Mouse (Mus musculus) embryonic facial prominence, embryonic 10.5 days (tissue): Measurements from ENCODE around the gene Mtx1. TPM values are rescaled to one million over a fixed set of nuclear protein-coding genes. Genes with fewer than 3 reads are reported as not detected.

Source experiments
- DNase-seq: peaks from one replicate; pipeline ENCODE4 v3.0.0-alpha.2; 2017; ENCODE audit warnings: low spot score
- H3K27ac ChIP-seq: fragments of 300-500 bp; sonication (generic); replicated peaks from 2 replicates; pipeline ENCODE4 v1.5.1; 2016; ENCODE audit warnings: mild to moderate bottlenecking
- H3K27me3 ChIP-seq: fragments of 300-500 bp; sonication (generic); replicated peaks from 2 replicates; pipeline ENCODE4 v1.6.1; 2016; ENCODE audit warnings: low read depth, mild to moderate bottlenecking; ENCODE audit not compliant: poor library complexity, severe bottlenecking
- H3K36me3 ChIP-seq: fragments of 300-500 bp; sonication (generic); replicated peaks from 2 replicates; pipeline ENCODE4 v1.6.1; 2016; ENCODE audit warnings: mild to moderate bottlenecking, moderate library complexity
- H3K4me1 ChIP-seq: fragments of 300-500 bp; sonication (generic); 2 replicates; pipeline ENCODE4 v1.6.1; 2016
- H3K4me3 ChIP-seq: fragments of 300-500 bp; sonication (generic); 2 replicates; pipeline ENCODE4 v1.5.1; 2016; ENCODE audit warnings: mild to moderate bottlenecking, moderate library complexity
- H3K9me3 ChIP-seq: fragments of 300-500 bp; sonication (generic); 2 replicates; pipeline ENCODE4 v1.6.1; 2016; ENCODE audit warnings: mild to moderate bottlenecking
- WGBS: fragments of 180-500 bp; shearing (Covaris S2); methylation state at CpG from one replicate; pipeline ENCODE4 v1.1.7; 2016; 5-methylcytosine and 5-hydroxymethylcytosine counted together
- polyA plus RNA-seq: library from polyadenylated mRNA; unstranded; fragments of >200 nt; fragmentation: Nextera tagmentation; extraction: Ambion mirVana; gene quantifications from 2 replicates; pipeline ENCODE4 v1.2.1, GENCODE M21; 2016

Gene Mtx1
- polyA plus RNA-seq, 1 experiment from 2014 or later = 248 TPM

GRCm38 (mm10) chr3:89187690-89188477, 39.0 kb downstream of the Mtx1 start:
- no peak overlapping the region for H3K4me3 ChIP-seq
- H3K27me3 ChIP-seq = peaks cover 21% of the 10 kb centered on the region
- WGBS = 63% methylated on average over 18 of the region's 18 CpGs
- H3K36me3 ChIP-seq = peaks cover 24% of the 10 kb centered on the region
- H3K4me1 ChIP-seq = peaks cover 50% of the 10 kb centered on the region
- H3K9me3 ChIP-seq = no peaks in the 10 kb centered on the region
- no peak overlapping the region for H3K27ac ChIP-seq
- no peak for DNase-seq

GRCm38 (mm10) chr3:89187197-89187596, 39.7 kb downstream of the Mtx1 start:
- Histone ChIP-seq H3K4me3 (no peak overlapping the region), H3K27ac (no peak overlapping the region), H3K27me3 (peaks cover 21% of the 10 kb centered on the region), H3K36me3 (peaks cover 29% of the 10 kb centered on the region), H3K9me3 (no peaks in the 10 kb centered on the region), H3K4me1 (peaks cover 55% of the 10 kb centered on the region)
- 34% methylated on average over 23 of the region's 23 CpGs for WGBS
- no peak for DNase-seq

GRCm38 (mm10) chr3:89183959-89184315, 43.0 kb downstream of the Mtx1 start:
- DNase-seq = no peak
- peak overlapping the region; percentile 77 for H3K4me3 ChIP-seq
- H3K9me3 ChIP-seq = no peaks in the 10 kb centered on the region
- peak overlapping the region; percentile 93 for H3K27ac ChIP-seq
- H3K36me3 ChIP-seq = peaks cover 61% of the 10 kb centered on the region
- H3K4me1 ChIP-seq = peaks cover 58% of the 10 kb centered on the region
- H3K27me3 ChIP-seq = peaks cover 21% of the 10 kb centered on the region
- 77% methylated on average over 6 of the region's 6 CpGs for WGBS

- Histone ChIP-seq H3K27ac (peak within 1 kb of the TSS; percentile 93), H3K4me1 (peaks cover 60% of the 10 kb centered on the region)
- WGBS = 6% methylated on average over 39 of the region's 39 CpGs
Measured at GRCm38 (mm10) chr3:89183058-89183958, 43.6 kb downstream of the Mtx1 start, which contains the start of gene Fam189b. Gene Fam189b, plus strand, starts transcription at chr3:89183143.

GRCm38 (mm10) chr3:89182531-89183057, 44.3 kb downstream of the Mtx1 start:
- Histone ChIP-seq H3K9me3 (no peaks in the 10 kb centered on the region), H3K27ac (peak overlapping the region; percentile 93), H3K4me3 (peak overlapping the region; percentile 77), H3K27me3 (peaks cover 11% of the 10 kb centered on the region), H3K4me1 (peaks cover 60% of the 10 kb centered on the region), H3K36me3 (peaks cover 53% of the 10 kb centered on the region)
- WGBS = 54% methylated on average over 7 of the region's 7 CpGs
- no peak for DNase-seq

More at GRCm38 (mm10) chr3:89183058-89183958, 43.6 kb downstream of the Mtx1 start, which contains the start of gene Fam189b:
- peaks cover 59% of the 10 kb centered on the region for H3K36me3 ChIP-seq
- peaks cover 16% of the 10 kb centered on the region for H3K27me3 ChIP-seq
- no peaks in the 10 kb centered on the region for H3K9me3 ChIP-seq
- DNase-seq = peak; percentile 91
- H3K4me3 ChIP-seq = peak within 1 kb of the TSS; percentile 77

- H3K9me3 ChIP-seq = no peaks in the 10 kb centered on the region
- no peak overlapping the region for H3K27ac ChIP-seq
- DNase-seq = no peak
- 91% methylated on average over 27 of the region's 27 CpGs for WGBS
- peaks cover 53% of the 10 kb centered on the region for H3K4me1 ChIP-seq
- peak overlapping the region; percentile 77; the same call in 1 of the 2 replicates for H3K4me3 ChIP-seq
- H3K36me3 ChIP-seq = peaks cover 47% of the 10 kb centered on the region
- peaks cover 4% of the 10 kb centered on the region for H3K27me3 ChIP-seq
Measured at GRCm38 (mm10) chr3:89181749-89182500, 45.0 kb downstream of the Mtx1 start.

GRCm38 (mm10) chr3:89179056-89179455, 47.8 kb downstream of the Mtx1 start:
- peak overlapping the region; percentile 84 for H3K4me3 ChIP-seq

GRCm38 (mm10) chr3:89178107-89178385, 48.8 kb downstream of the Mtx1 start:
- WGBS = 14% methylated on average over 6 of the region's 6 CpGs
- H3K27ac ChIP-seq = peak overlapping the region; percentile 88
- no peak for DNase-seq
- peaks cover 21% of the 10 kb centered on the region for H3K4me1 ChIP-seq
- peaks cover 80% of the 10 kb centered on the region for H3K36me3 ChIP-seq
- no peaks in the 10 kb centered on the region for H3K9me3 ChIP-seq
- peak overlapping the region; percentile 84 for H3K4me3 ChIP-seq
- no peaks in the 10 kb centered on the region for H3K27me3 ChIP-seq

More at GRCm38 (mm10) chr3:89179056-89179455, 47.8 kb downstream of the Mtx1 start:
- Histone ChIP-seq H3K9me3 (no peaks in the 10 kb centered on the region), H3K4me1 (peaks cover 31% of the 10 kb centered on the region), H3K27ac (no peak overlapping the region; the same call in 1 of the 2 replicates), H3K36me3 (peaks cover 70% of the 10 kb centered on the region), H3K27me3 (no peaks in the 10 kb centered on the region)
- 94% methylated on average over 11 of the region's 11 CpGs for WGBS
- DNase-seq = no peak

- peaks cover 15% of the 10 kb centered on the region for H3K4me1 ChIP-seq
- peak; percentile 97 for DNase-seq
- peaks cover 83% of the 10 kb centered on the region for H3K36me3 ChIP-seq
- H3K27me3 ChIP-seq = no peaks in the 10 kb centered on the region
- peak within 1 kb of the TSS; percentile 84 for H3K4me3 ChIP-seq
- peak within 1 kb of the TSS; percentile 88 for H3K27ac ChIP-seq
- under 1% methylated on average over 43 of the region's 43 CpGs for WGBS
- no peaks in the 10 kb centered on the region for H3K9me3 ChIP-seq
Measured at GRCm38 (mm10) chr3:89177242-89178106, 49.4 kb downstream of the Mtx1 start, which contains the start of gene Scamp3. Gene Scamp3, plus strand, starts transcription at chr3:89177473.

- Histone ChIP-seq H3K4me1 (peaks cover 15% of the 10 kb centered on the region), H3K27ac (no peak overlapping the region; the same call in none of the 2 replicates), H3K4me3 (peak overlapping the region; percentile 84; the same call in 1 of the 2 replicates), H3K27me3 (no peaks in the 10 kb centered on the region), H3K9me3 (no peaks in the 10 kb centered on the region), H3K36me3 (peaks cover 83% of the 10 kb centered on the region)
- 81% methylated on average over 7 of the region's 7 CpGs for WGBS
- DNase-seq = no peak
Measured at GRCm38 (mm10) chr3:89176421-89176820, 50.5 kb downstream of the Mtx1 start.

GRCm38 (mm10) chr3:89175544-89175943, 51.3 kb downstream of the Mtx1 start:
- WGBS = 94% methylated on average over 10 of the region's 10 CpGs
- Histone ChIP-seq H3K4me1 (peaks cover 15% of the 10 kb centered on the region), H3K36me3 (peaks cover 83% of the 10 kb centered on the region), H3K27ac (no peak overlapping the region), H3K27me3 (no peaks in the 10 kb centered on the region), H3K4me3 (no peak overlapping the region), H3K9me3 (no peaks in the 10 kb centered on the region)
- DNase-seq = no peak
